Mouse (Mus musculus): ENCODE results near the gene Hpgds. TPM values are rescaled to one million over a fixed set of nuclear protein-coding genes. Genes with fewer than 3 reads are reported as not detected.

The Hpgds gene
- polyA plus RNA-seq, 1 experiment from 2014 or later, result 4.2 TPM

GRCm38 (mm10) chr6:65114902-65115301 is 29.8 kb downstream of the Hpgds start:
- Histone ChIP-seq H3K36me3 (ENCODE audit: control insufficient read depth, insufficient read depth, low read length) (peaks cover 80% of the 10 kb centered on the region), H3K27ac (replicated peaks in 1 of 2; ENCODE audit: control insufficient read depth in 1 of 2, insufficient read depth in 1 of 2, low read depth in 2 of 2, low read length in 2 of 2) (no peak overlapping the region), H3K27me3 (ENCODE audit: control insufficient read depth, insufficient read depth, low read length) (no peaks in the 10 kb centered on the region), H3K4me3 (ENCODE audit: control insufficient read depth in 1 of 2, insufficient read depth in 1 of 2, low read depth in 1 of 2, low read length in 2 of 2) (no peak overlapping the region), H3K4me2 (ENCODE audit: low read length) (no peak overlapping the region), H3K9ac (ENCODE audit: low read length) (no peak overlapping the region), H3K4me1 (ENCODE audit: control insufficient read depth in 2 of 2, insufficient read depth in 2 of 2, low read length in 2 of 2) (no peaks in the 10 kb centered on the region), H3K9me3 (ENCODE audit: control insufficient read depth, low read length) (no peaks in the 10 kb centered on the region)
- no peak for ATAC-seq (ENCODE audit: insufficient number of reproducible peaks, insufficient read depth, low FRiP score, low read depth)
- 86% methylated on average over 2 of the region's 2 CpGs for WGBS

GRCm38 (mm10) chr6:65079139-65079538 is 65.6 kb downstream of the Hpgds start:
- Histone ChIP-seq H3K36me3 (ENCODE audit: control insufficient read depth, insufficient read depth, low read length) (peaks cover 69% of the 10 kb centered on the region), H3K4me2 (ENCODE audit: low read length) (no peak overlapping the region), H3K4me3 (ENCODE audit: control insufficient read depth in 1 of 2, insufficient read depth in 1 of 2, low read depth in 1 of 2, low read length in 2 of 2) (no peak overlapping the region), H3K27ac (replicated peaks in 1 of 2; ENCODE audit: control insufficient read depth in 1 of 2, insufficient read depth in 1 of 2, low read depth in 2 of 2, low read length in 2 of 2) (no peak overlapping the region), H3K9ac (ENCODE audit: low read length) (no peak overlapping the region), H3K27me3 (ENCODE audit: control insufficient read depth, insufficient read depth, low read length) (no peaks in the 10 kb centered on the region), H3K4me1 (ENCODE audit: control insufficient read depth in 2 of 2, insufficient read depth in 2 of 2, low read length in 2 of 2) (no peaks in the 10 kb centered on the region), H3K9me3 (ENCODE audit: control insufficient read depth, low read length) (no peaks in the 10 kb centered on the region)
- no peak for ATAC-seq (ENCODE audit: insufficient number of reproducible peaks, insufficient read depth, low FRiP score, low read depth)
- WGBS, result 90% methylated on average over 1 of the region's 1 CpGs

- H3K27ac ChIP-seq (replicated peaks in 1 of 2; ENCODE audit: control insufficient read depth in 1 of 2, insufficient read depth in 1 of 2, low read depth in 2 of 2, low read length in 2 of 2), result no peak overlapping the region
- no peak for ATAC-seq (ENCODE audit: insufficient number of reproducible peaks, insufficient read depth, low FRiP score, low read depth)
- no peak overlapping the region for H3K4me2 ChIP-seq (ENCODE audit: low read length)
- H3K9me3 ChIP-seq (ENCODE audit: control insufficient read depth, low read length), result no peaks in the 10 kb centered on the region
- H3K36me3 ChIP-seq (ENCODE audit: control insufficient read depth, insufficient read depth, low read length), result peaks cover 73% of the 10 kb centered on the region
- H3K4me1 ChIP-seq (ENCODE audit: control insufficient read depth in 2 of 2, insufficient read depth in 2 of 2, low read length in 2 of 2), result no peaks in the 10 kb centered on the region
- 72% methylated on average over 2 of the region's 2 CpGs for WGBS
- no peaks in the 10 kb centered on the region for H3K27me3 ChIP-seq (ENCODE audit: control insufficient read depth, insufficient read depth, low read length)
- no peak overlapping the region for H3K4me3 ChIP-seq (ENCODE audit: control insufficient read depth in 1 of 2, insufficient read depth in 1 of 2, low read depth in 1 of 2, low read length in 2 of 2)
- H3K9ac ChIP-seq (ENCODE audit: low read length), result no peak overlapping the region
Observed at GRCm38 (mm10) chr6:65075201-65075600, 69.5 kb downstream of the Hpgds start.

Other genes starting within 250 kb of the Hpgds start
- gene Smarcad1, start 102.3 kb downstream of the Hpgds start, polyA plus RNA-seq (2014; fragmentation: Nextera tagmentation; extraction: Ambion mirVana), result 46.0 and 48.6 TPM in 2 replicates
- gene C130060K24Rik, start 236.2 kb upstream of the Hpgds start, polyA plus RNA-seq (2014; fragmentation: Nextera tagmentation; extraction: Ambion mirVana), result 0.19 TPM in 1 of 2 replicates, not detected in the other